Mouse (Mus musculus) embryonic facial prominence, embryonic 11.5 days (tissue): Measurements from ENCODE around the gene Zbtb40. TPM values are rescaled to one million over a fixed set of nuclear protein-coding genes. Genes with fewer than 3 reads are reported as not detected.

ENCODE experiments used
- ATAC-seq: fragments of 200-750 bp; cut with Nextera tagmentation; replicated peaks from 2 replicates; pipeline ENCODE4 v1.8.0; 2017; ENCODE audit warnings: low read depth; ENCODE audit not compliant: insufficient number of reproducible peaks, low FRiP score, low TSS enrichment
- DNase-seq: peaks from one replicate; pipeline ENCODE4 v3.0.0-alpha.2; 2015; ENCODE audit warnings: low spot score
- H3K27ac ChIP-seq: fragments of 300-500 bp; sonication (generic); replicated peaks from 2 replicates; pipeline ENCODE4 v1.5.1; 2014; ENCODE audit warnings: mild to moderate bottlenecking, low read depth, low read length, control low read depth
- H3K27me3 ChIP-seq: fragments of 300-500 bp; sonication (generic); 2 replicates; pipeline ENCODE4 v1.6.1; 2014; ENCODE audit warnings: mild to moderate bottlenecking, low read length, moderate library complexity, mixed read lengths; ENCODE audit not compliant: control insufficient read depth, insufficient read depth
- H3K36me3 ChIP-seq: fragments of 300-500 bp; sonication (generic); replicated peaks from 2 replicates; pipeline ENCODE4 v1.6.1; 2014; ENCODE audit warnings: low read depth, mild to moderate bottlenecking, low read length, moderate library complexity, mixed read lengths; ENCODE audit not compliant: control insufficient read depth, insufficient read depth
- H3K4me1 ChIP-seq: fragments of 300-500 bp; sonication (generic); 2 replicates; pipeline ENCODE4 v1.6.1; 2014; ENCODE audit warnings: low read length, mixed read lengths; ENCODE audit not compliant: control insufficient read depth, insufficient read depth
- H3K4me2 ChIP-seq: fragments of 300-500 bp; sonication (generic); 2 replicates; pipeline ENCODE4 v1.6.1; 2014; ENCODE audit warnings: low read depth, mild to moderate bottlenecking, control low read depth, low read length, moderate library complexity
- H3K4me3 ChIP-seq: fragments of 300-500 bp; sonication (generic); 2 replicates; pipeline ENCODE4 v1.5.1; 2014; ENCODE audit warnings: low read depth, low read length, control low read depth
- H3K9ac ChIP-seq: fragments of 300-500 bp; sonication (generic); replicated peaks from 2 replicates; pipeline ENCODE4 v1.6.1; 2014; ENCODE audit warnings: mild to moderate bottlenecking, control low read depth, low read length
- H3K9me3 ChIP-seq: fragments of 300-500 bp; sonication (generic); replicated peaks from 2 replicates; pipeline ENCODE4 v1.6.1; 2016; ENCODE audit warnings: mild to moderate bottlenecking, low read length, inconsistent platforms, mixed read lengths; ENCODE audit not compliant: control insufficient read depth
- WGBS: fragments of 180-500 bp; shearing (Covaris S2); extraction: QIAGEN DNeasy Blood & Tissue Kit; methylation state at CpG from one replicate; pipeline ENCODE4 v1.1.7; 2014; 5-methylcytosine and 5-hydroxymethylcytosine counted together
- polyA plus RNA-seq: library from polyadenylated mRNA; unstranded; fragments of >200 nt; fragmentation: Nextera tagmentation; extraction: Ambion mirVana; gene quantifications from 2 replicates; pipeline ENCODE4 v1.2.1, GENCODE M21; 2014

The Zbtb40 gene
- polyA plus RNA-seq, 1 experiment from 2014 or later = 3.3 TPM

- Histone ChIP-seq H3K4me2 (peak within 1 kb of the TSS; percentile 92), H3K4me1 (no peaks in the 10 kb centered on the region), H3K4me3 (peak within 1 kb of the TSS; percentile 37), H3K36me3 (no peaks in the 10 kb centered on the region), H3K27me3 (peaks cover 45% of the 10 kb centered on the region), H3K9me3 (no peaks in the 10 kb centered on the region), H3K27ac (no peak within 1 kb of the TSS), H3K9ac (peak within 1 kb of the TSS; percentile 32; the same call in 1 of the 2 replicates)
- peak; percentile 18 for DNase-seq
- ATAC-seq = no peak
- WGBS = 1% methylated on average over 44 of the region's 75 CpGs
Observed at GRCm38 (mm10) chr4:136956751-136957446, 91.7 kb downstream of the Zbtb40 start, which contains the start of gene Epha8. Gene Epha8, minus strand, starts transcription at chr4:136956816.

GRCm38 (mm10) chr4:136954562-136954961 is 94.0 kb downstream of the Zbtb40 start:
- DNase-seq = no peak
- Histone ChIP-seq H3K36me3 (no peaks in the 10 kb centered on the region), H3K9ac (no peak overlapping the region), H3K4me3 (no peak overlapping the region), H3K4me2 (no peak overlapping the region), H3K4me1 (no peaks in the 10 kb centered on the region), H3K9me3 (no peaks in the 10 kb centered on the region), H3K27ac (no peak overlapping the region), H3K27me3 (peaks cover 45% of the 10 kb centered on the region)
- 64% methylated on average over 6 of the region's 6 CpGs for WGBS
- no peak for ATAC-seq

GRCm38 (mm10) chr4:136949266-136949989 is 99.2 kb downstream of the Zbtb40 start:
- Histone ChIP-seq H3K4me2 (no peak overlapping the region), H3K4me1 (no peaks in the 10 kb centered on the region), H3K9ac (no peak overlapping the region), H3K4me3 (no peak overlapping the region), H3K27ac (no peak overlapping the region), H3K36me3 (no peaks in the 10 kb centered on the region), H3K27me3 (peaks cover 3% of the 10 kb centered on the region; the same call in 1 of the 2 replicates), H3K9me3 (no peaks in the 10 kb centered on the region)
- whole genome bisulfite sequencing = 37% methylated on average over 10 of the region's 10 CpGs
- no peak for ATAC-seq
- no peak for DNase-seq

GRCm38 (mm10) chr4:136945397-136945796 is 103.2 kb downstream of the Zbtb40 start:
- WGBS = 57% methylated on average over 17 of the region's 17 CpGs
- peak; percentile 29 for DNase-seq
- Histone ChIP-seq H3K9me3 (no peaks in the 10 kb centered on the region), H3K27ac (no peak overlapping the region), H3K4me1 (peaks cover 4% of the 10 kb centered on the region; the same call in 1 of the 2 replicates), H3K27me3 (no peaks in the 10 kb centered on the region; the same call in 1 of the 2 replicates), H3K36me3 (no peaks in the 10 kb centered on the region), H3K4me2 (no peak overlapping the region), H3K9ac (no peak overlapping the region), H3K4me3 (no peak overlapping the region)
- no peak for ATAC-seq

GRCm38 (mm10) chr4:136944558-136945350 is 103.8 kb downstream of the Zbtb40 start:
- peaks cover 4% of the 10 kb centered on the region; the same call in 1 of the 2 replicates for H3K4me1 ChIP-seq
- no peaks in the 10 kb centered on the region; the same call in 1 of the 2 replicates for H3K27me3 ChIP-seq
- H3K4me2 ChIP-seq = no peak overlapping the region
- H3K9ac ChIP-seq = no peak overlapping the region
- no peak overlapping the region for H3K27ac ChIP-seq
- H3K9me3 ChIP-seq = no peaks in the 10 kb centered on the region
- no peak for ATAC-seq
- DNase-seq = no peak
- H3K4me3 ChIP-seq = no peak overlapping the region
- no peaks in the 10 kb centered on the region for H3K36me3 ChIP-seq
- 75% methylated on average over 11 of the region's 11 CpGs for WGBS

- DNase-seq (no peak), ATAC-seq (no peak)
- Histone ChIP-seq H3K9ac (no peak overlapping the region), H3K4me3 (no peak overlapping the region), H3K27ac (no peak overlapping the region), H3K4me2 (no peak overlapping the region; the same call in 1 of the 2 replicates), H3K4me1 (peaks cover 4% of the 10 kb centered on the region; the same call in 1 of the 2 replicates), H3K9me3 (no peaks in the 10 kb centered on the region), H3K36me3 (no peaks in the 10 kb centered on the region), H3K27me3 (no peaks in the 10 kb centered on the region)
- WGBS = 16% methylated on average over 13 of the region's 13 CpGs
Observed at GRCm38 (mm10) chr4:136943175-136943574, 105.4 kb downstream of the Zbtb40 start.

- Histone ChIP-seq H3K4me2 (peak overlapping the region; percentile 7; the same call in 1 of the 2 replicates), H3K27me3 (no peaks in the 10 kb centered on the region), H3K9me3 (no peaks in the 10 kb centered on the region), H3K4me1 (peaks cover 4% of the 10 kb centered on the region; the same call in 1 of the 2 replicates), H3K36me3 (no peaks in the 10 kb centered on the region), H3K4me3 (no peak overlapping the region), H3K27ac (no peak overlapping the region), H3K9ac (no peak overlapping the region)
- ATAC-seq = no peak
- DNase-seq = no peak
- WGBS = 17% methylated on average over 18 of the region's 18 CpGs
Observed at GRCm38 (mm10) chr4:136942761-136943160, 105.8 kb downstream of the Zbtb40 start.
